Mouse (Mus musculus): Measurements from ENCODE around the gene Sash3. TPM values are rescaled to one million over a fixed set of nuclear protein-coding genes. Genes with fewer than 3 reads are reported as not detected.

The Sash3 gene
- polyA plus RNA-seq, 1 experiment from 2014 or later = 3.4 TPM

DNA sequence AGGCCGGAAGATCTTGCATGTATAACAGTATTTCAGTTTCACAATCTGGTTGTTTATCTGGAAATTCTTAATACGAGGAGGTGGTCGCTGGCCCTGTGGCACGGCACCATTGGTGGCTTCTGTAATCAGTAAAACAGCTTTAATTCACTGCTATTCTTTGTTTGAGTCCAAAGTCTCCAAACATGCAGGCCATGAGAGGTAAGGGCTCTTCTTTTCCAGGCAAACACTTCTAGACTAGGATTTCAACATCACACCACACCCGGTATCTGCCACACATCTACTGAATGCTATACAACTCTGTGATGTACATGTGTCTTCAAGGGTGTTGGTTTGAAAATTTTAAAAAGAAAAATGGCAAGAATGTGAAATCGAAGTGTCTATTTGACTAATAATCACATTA lies 45.0 kb downstream of the Sash3 start:
- DNase-seq (ENCODE audit: low spot score) = no peak
- H3K9ac ChIP-seq (ENCODE audit: low read length) = no peak overlapping the region
- H3K4me1 ChIP-seq (replicated peaks; ENCODE audit: control insufficient read depth, insufficient read depth, low read length) = no peaks in the 10 kb centered on the region
- ATAC-seq (replicated peaks; ENCODE audit: low FRiP score, low TSS enrichment, low read depth) = no peak
- H3K27ac ChIP-seq (ENCODE audit: low read depth) = no peak overlapping the region
- H3K27me3 ChIP-seq (replicated peaks; ENCODE audit: control insufficient read depth, insufficient read depth, low read length) = no peaks in the 10 kb centered on the region
- H3K36me3 ChIP-seq (ENCODE audit: control insufficient read depth, insufficient read depth, low read length) = peaks cover 12% of the 10 kb centered on the region; the same call in 1 of the 2 replicates
- 94% methylated on average over 6 of the region's 6 CpGs for WGBS
- no peaks in the 10 kb centered on the region for H3K9me3 ChIP-seq (ENCODE audit: control insufficient read depth, low read length)
- no peak overlapping the region for H3K4me2 ChIP-seq (ENCODE audit: low read length)
- no peak overlapping the region for H3K4me3 ChIP-seq (ENCODE audit: low read depth, low read length)

DNA sequence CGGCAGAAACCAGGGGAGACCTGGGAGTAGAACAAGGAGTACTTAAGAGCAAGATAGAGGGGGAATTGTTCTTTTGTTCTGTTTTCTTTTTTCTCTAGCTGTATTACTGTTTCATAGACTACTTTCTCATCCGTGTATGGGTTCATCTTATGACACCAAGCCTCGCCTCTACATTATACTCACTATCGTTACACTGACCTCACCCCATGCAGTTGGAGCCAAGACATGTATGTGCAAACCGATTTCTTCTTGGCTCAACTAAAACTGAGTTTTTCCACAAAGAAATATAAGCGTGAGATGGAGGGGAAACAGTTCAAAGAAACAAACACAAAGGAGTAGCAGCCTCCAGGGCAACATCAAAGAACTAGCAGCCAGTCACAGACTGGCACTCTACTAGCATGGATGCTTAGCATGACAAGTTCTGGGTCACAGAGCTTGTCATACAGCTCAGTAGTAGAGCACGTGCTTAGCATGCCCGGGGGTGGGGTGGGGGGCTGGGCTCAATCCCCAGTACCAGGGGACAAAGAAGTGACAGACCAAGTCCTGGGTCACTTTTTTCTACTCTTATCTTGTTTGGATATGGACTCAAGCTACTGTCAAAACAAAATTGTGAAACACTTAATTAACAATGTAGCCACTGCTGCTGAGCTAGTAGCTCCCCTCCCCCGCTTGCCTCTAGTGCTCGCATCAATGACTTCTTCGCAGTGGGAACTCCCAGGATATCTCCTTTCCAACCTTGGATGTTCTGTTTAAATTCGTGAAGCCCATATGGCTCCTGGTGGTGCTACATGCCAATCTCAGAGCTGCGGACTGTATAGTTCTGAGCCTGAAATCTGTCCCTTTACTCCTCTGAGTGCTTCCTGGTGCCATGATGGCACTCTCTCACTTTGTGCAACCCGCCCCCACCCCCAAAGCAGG lies 47.3 kb downstream of the Sash3 start:
- WGBS = 82% methylated on average over 14 of the region's 14 CpGs
- Histone ChIP-seq H3K9me3 (ENCODE audit: control insufficient read depth, low read length) (no peaks in the 10 kb centered on the region), H3K27me3 (replicated peaks; ENCODE audit: control insufficient read depth, insufficient read depth, low read length) (no peaks in the 10 kb centered on the region), H3K4me3 (ENCODE audit: low read depth, low read length) (no peak overlapping the region), H3K36me3 (ENCODE audit: control insufficient read depth, insufficient read depth, low read length) (peaks cover 12% of the 10 kb centered on the region; the same call in 1 of the 2 replicates), H3K27ac (ENCODE audit: low read depth) (no peak overlapping the region), H3K9ac (ENCODE audit: low read length) (no peak overlapping the region), H3K4me1 (replicated peaks; ENCODE audit: control insufficient read depth, insufficient read depth, low read length) (no peaks in the 10 kb centered on the region), H3K4me2 (ENCODE audit: low read length) (no peak overlapping the region)
- DNase-seq (ENCODE audit: low spot score) (no peak), ATAC-seq (replicated peaks; ENCODE audit: low FRiP score, low TSS enrichment, low read depth) (no peak)

DNA sequence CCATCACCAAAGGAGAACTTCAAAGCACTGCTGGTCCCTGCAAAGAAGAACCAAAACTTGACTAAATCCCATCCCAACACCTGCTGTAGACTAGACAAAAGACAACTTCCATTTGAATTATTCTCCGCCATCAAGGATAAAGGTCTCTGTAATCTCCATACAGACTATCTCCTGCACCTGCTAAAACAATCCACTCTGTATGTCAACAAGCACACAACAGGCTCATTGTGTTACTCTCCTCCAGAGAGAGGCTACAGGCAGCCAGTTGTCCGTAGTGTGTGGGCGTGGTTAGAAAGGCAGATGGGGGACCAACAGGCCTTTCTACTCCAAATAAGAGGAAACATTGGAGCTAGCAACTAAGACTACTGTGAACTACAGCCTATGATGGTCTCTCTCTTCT lies 51.6 kb downstream of the Sash3 start:
- H3K4me3 ChIP-seq (ENCODE audit: low read depth, low read length) = no peak overlapping the region
- H3K36me3 ChIP-seq (ENCODE audit: control insufficient read depth, insufficient read depth, low read length) = peaks cover 3% of the 10 kb centered on the region; the same call in 1 of the 2 replicates
- no peak overlapping the region for H3K4me2 ChIP-seq (ENCODE audit: low read length)
- WGBS = 85% methylated on average over 3 of the region's 3 CpGs
- no peaks in the 10 kb centered on the region for H3K4me1 ChIP-seq (replicated peaks; ENCODE audit: control insufficient read depth, insufficient read depth, low read length)
- ATAC-seq (replicated peaks; ENCODE audit: low FRiP score, low TSS enrichment, low read depth) = no peak
- no peak overlapping the region for H3K9ac ChIP-seq (ENCODE audit: low read length)
- H3K27ac ChIP-seq (ENCODE audit: low read depth) = no peak overlapping the region
- H3K9me3 ChIP-seq (ENCODE audit: control insufficient read depth, low read length) = no peaks in the 10 kb centered on the region
- no peaks in the 10 kb centered on the region for H3K27me3 ChIP-seq (replicated peaks; ENCODE audit: control insufficient read depth, insufficient read depth, low read length)
- DNase-seq (ENCODE audit: low spot score) = no peak

DNA sequence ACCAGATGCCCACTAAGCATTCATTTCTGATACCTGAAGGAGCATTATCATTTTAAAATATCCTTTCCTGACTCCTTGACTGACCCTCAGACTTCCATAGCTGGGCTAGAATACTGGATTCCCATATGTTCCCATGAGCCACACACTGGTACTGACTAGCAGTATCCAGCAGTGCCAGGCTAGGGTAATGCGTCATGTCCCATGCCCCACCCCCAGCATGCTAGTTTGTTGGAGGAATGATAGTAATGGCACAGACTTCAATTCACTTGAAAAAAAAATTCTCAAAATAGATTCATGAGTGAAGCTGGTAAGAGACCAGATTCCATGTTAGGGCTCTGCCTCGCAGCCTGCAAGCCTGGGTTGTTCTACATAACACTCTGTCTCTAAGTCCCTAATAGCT lies 52.8 kb downstream of the Sash3 start:
- no peak for ATAC-seq (replicated peaks; ENCODE audit: low FRiP score, low TSS enrichment, low read depth)
- Histone ChIP-seq H3K27ac (ENCODE audit: low read depth) (no peak overlapping the region), H3K4me1 (replicated peaks; ENCODE audit: control insufficient read depth, insufficient read depth, low read length) (no peaks in the 10 kb centered on the region), H3K4me3 (ENCODE audit: low read depth, low read length) (no peak overlapping the region), H3K27me3 (replicated peaks; ENCODE audit: control insufficient read depth, insufficient read depth, low read length) (no peaks in the 10 kb centered on the region), H3K9ac (ENCODE audit: low read length) (no peak overlapping the region), H3K9me3 (ENCODE audit: control insufficient read depth, low read length) (no peaks in the 10 kb centered on the region), H3K36me3 (ENCODE audit: control insufficient read depth, insufficient read depth, low read length) (no peaks in the 10 kb centered on the region), H3K4me2 (ENCODE audit: low read length) (no peak overlapping the region)
- WGBS = 84% methylated on average over 2 of the region's 2 CpGs
- no peak for DNase-seq (ENCODE audit: low spot score)

DNA sequence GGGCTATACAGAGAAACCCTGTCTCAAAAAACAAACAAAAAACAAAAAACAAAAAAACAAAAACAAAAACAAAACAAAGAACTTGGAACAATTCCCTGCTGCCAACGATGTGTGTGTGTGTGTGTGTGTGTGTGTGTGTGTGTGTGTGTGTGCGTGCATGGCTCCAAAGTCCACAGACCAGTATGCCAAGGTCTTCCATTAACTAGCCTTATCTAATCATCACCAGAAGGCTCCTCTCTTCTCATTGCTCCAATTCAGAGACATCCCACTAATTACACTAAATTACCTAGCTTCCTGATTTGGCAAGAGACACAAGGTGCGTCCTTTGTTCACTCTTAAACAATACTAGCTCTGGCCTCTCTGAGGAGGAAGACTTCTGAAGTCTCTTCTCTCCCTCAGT lies 54.5 kb downstream of the Sash3 start:
- H3K4me1 ChIP-seq (replicated peaks; ENCODE audit: control insufficient read depth, insufficient read depth, low read length) = no peaks in the 10 kb centered on the region
- no peaks in the 10 kb centered on the region for H3K9me3 ChIP-seq (ENCODE audit: control insufficient read depth, low read length)
- no peaks in the 10 kb centered on the region for H3K36me3 ChIP-seq (ENCODE audit: control insufficient read depth, insufficient read depth, low read length)
- no peak overlapping the region for H3K9ac ChIP-seq (ENCODE audit: low read length)
- no peak for ATAC-seq (replicated peaks; ENCODE audit: low FRiP score, low TSS enrichment, low read depth)
- WGBS = 92% methylated on average over 2 of the region's 3 CpGs
- no peak overlapping the region for H3K4me2 ChIP-seq (ENCODE audit: low read length)
- DNase-seq (ENCODE audit: low spot score) = no peak
- no peak overlapping the region for H3K27ac ChIP-seq (ENCODE audit: low read depth)
- H3K27me3 ChIP-seq (replicated peaks; ENCODE audit: control insufficient read depth, insufficient read depth, low read length) = no peaks in the 10 kb centered on the region
- H3K4me3 ChIP-seq (ENCODE audit: low read depth, low read length) = no peak overlapping the region

DNA sequence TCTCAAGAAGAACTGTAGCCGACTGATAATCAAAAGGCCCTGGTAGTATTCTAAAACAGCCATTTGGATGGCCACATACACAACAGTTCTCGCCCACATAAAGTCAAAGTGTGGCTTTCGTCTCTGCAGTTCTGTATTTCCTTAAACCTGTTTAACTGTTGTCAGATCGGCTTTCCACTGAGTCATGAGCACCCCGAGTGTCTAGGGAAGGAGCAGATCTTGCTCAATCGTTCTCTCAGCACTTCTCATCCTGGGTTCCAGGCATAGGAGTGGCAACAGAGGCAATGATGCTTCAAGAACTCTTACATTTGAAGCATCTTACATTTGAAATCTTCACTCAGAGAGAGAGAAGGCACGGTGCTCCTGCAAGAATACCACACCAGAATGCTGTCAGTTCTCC lies 55.7 kb downstream of the Sash3 start:
- DNase-seq (ENCODE audit: low spot score) (no peak), ATAC-seq (replicated peaks; ENCODE audit: low FRiP score, low TSS enrichment, low read depth) (no peak)
- Histone ChIP-seq H3K9ac (ENCODE audit: low read length) (no peak overlapping the region), H3K4me2 (ENCODE audit: low read length) (no peak overlapping the region), H3K36me3 (ENCODE audit: control insufficient read depth, insufficient read depth, low read length) (no peaks in the 10 kb centered on the region), H3K4me1 (replicated peaks; ENCODE audit: control insufficient read depth, insufficient read depth, low read length) (no peaks in the 10 kb centered on the region), H3K27ac (ENCODE audit: low read depth) (no peak overlapping the region), H3K4me3 (ENCODE audit: low read depth, low read length) (no peak overlapping the region), H3K9me3 (ENCODE audit: control insufficient read depth, low read length) (no peaks in the 10 kb centered on the region), H3K27me3 (replicated peaks; ENCODE audit: control insufficient read depth, insufficient read depth, low read length) (no peaks in the 10 kb centered on the region)
- 78% methylated on average over 7 of the region's 7 CpGs for whole genome bisulfite sequencing

DNA sequence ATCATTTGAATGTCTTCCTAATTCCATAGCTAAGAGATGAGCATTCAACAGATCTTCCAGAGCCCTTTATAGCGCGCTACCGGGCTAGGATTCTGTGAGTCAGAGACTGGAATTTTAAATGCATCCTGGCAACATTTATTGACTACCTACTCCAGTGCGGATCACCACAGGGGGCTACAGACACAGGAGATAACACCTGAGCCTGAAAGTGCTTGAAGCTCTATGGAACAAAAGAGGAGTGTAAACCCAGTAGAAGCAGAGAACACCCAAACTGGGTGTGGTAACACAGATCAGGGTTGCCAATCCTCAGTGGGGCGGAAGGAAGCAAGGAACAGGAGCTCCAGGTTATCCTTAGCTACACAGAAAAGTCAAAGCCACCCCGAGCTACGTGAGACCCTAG lies 56.2 kb downstream of the Sash3 start:
- Histone ChIP-seq H3K27ac (ENCODE audit: low read depth) (no peak overlapping the region), H3K36me3 (ENCODE audit: control insufficient read depth, insufficient read depth, low read length) (no peaks in the 10 kb centered on the region), H3K4me3 (ENCODE audit: low read depth, low read length) (no peak overlapping the region), H3K4me2 (ENCODE audit: low read length) (no peak overlapping the region), H3K9me3 (ENCODE audit: control insufficient read depth, low read length) (no peaks in the 10 kb centered on the region), H3K27me3 (replicated peaks; ENCODE audit: control insufficient read depth, insufficient read depth, low read length) (no peaks in the 10 kb centered on the region), H3K9ac (ENCODE audit: low read length) (no peak overlapping the region), H3K4me1 (replicated peaks; ENCODE audit: control insufficient read depth, insufficient read depth, low read length) (no peaks in the 10 kb centered on the region)
- WGBS = 87% methylated on average over 7 of the region's 7 CpGs
- ATAC-seq (replicated peaks; ENCODE audit: low FRiP score, low TSS enrichment, low read depth) (no peak), DNase-seq (ENCODE audit: low spot score) (no peak)

DNA sequence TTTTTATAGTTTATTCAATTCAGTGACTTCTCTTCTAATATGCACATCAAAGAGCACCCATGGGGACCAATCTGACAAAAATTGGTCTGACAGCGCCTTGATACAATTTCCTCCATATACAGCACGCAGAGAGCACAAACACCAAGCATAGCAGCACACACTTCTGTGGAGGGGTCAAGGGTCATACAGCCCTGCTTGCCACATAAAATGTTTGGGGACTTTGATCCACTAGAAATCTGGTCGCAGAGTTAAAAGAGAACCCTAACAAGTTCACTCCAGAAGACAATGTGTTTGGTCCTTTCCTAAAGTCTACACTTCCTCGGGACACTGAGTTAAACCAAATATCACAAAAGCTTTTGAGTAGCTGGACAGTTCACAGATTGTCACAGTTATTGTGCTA lies 56.8 kb downstream of the Sash3 start:
- H3K4me3 ChIP-seq (ENCODE audit: low read depth, low read length) = no peak overlapping the region
- H3K36me3 ChIP-seq (ENCODE audit: control insufficient read depth, insufficient read depth, low read length) = no peaks in the 10 kb centered on the region
- no peaks in the 10 kb centered on the region for H3K4me1 ChIP-seq (replicated peaks; ENCODE audit: control insufficient read depth, insufficient read depth, low read length)
- H3K9me3 ChIP-seq (ENCODE audit: control insufficient read depth, low read length) = no peaks in the 10 kb centered on the region
- ATAC-seq (replicated peaks; ENCODE audit: low FRiP score, low TSS enrichment, low read depth) (no peak), DNase-seq (ENCODE audit: low spot score) (no peak)
- 81% methylated on average over 4 of the region's 4 CpGs for WGBS
- H3K9ac ChIP-seq (ENCODE audit: low read length) = no peak overlapping the region
- no peak overlapping the region for H3K27ac ChIP-seq (ENCODE audit: low read depth)
- H3K4me2 ChIP-seq (ENCODE audit: low read length) = no peak overlapping the region
- no peaks in the 10 kb centered on the region for H3K27me3 ChIP-seq (replicated peaks; ENCODE audit: control insufficient read depth, insufficient read depth, low read length)

DNA sequence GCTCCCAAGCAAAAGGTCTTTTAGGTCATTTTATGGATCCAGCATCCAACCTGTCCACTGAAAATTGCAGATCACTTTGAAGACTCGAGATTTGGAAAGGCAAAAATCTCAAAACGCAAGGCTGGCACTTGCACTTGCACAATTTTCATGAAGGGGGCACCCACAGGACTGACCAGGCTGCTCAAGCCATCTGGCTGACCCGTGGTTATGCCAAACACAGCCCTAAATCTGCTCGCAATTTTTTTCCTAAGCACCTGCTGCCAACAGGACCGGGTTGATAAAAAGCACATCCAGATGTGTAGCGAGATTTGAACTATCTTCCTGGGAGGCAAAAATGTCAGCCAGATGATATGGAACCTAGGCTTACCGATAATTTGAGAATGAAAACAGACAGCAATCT lies 57.5 kb downstream of the Sash3 start:
- Histone ChIP-seq H3K4me1 (replicated peaks; ENCODE audit: control insufficient read depth, insufficient read depth, low read length) (no peaks in the 10 kb centered on the region), H3K9me3 (ENCODE audit: control insufficient read depth, low read length) (no peaks in the 10 kb centered on the region), H3K27ac (ENCODE audit: low read depth) (no peak overlapping the region), H3K4me3 (ENCODE audit: low read depth, low read length) (no peak overlapping the region), H3K4me2 (ENCODE audit: low read length) (no peak overlapping the region), H3K27me3 (replicated peaks; ENCODE audit: control insufficient read depth, insufficient read depth, low read length) (no peaks in the 10 kb centered on the region), H3K36me3 (ENCODE audit: control insufficient read depth, insufficient read depth, low read length) (no peaks in the 10 kb centered on the region), H3K9ac (ENCODE audit: low read length) (no peak overlapping the region)
- no peak for ATAC-seq (replicated peaks; ENCODE audit: low FRiP score, low TSS enrichment, low read depth)
- WGBS = 79% methylated on average over 7 of the region's 7 CpGs
- no peak for DNase-seq (ENCODE audit: low spot score)
